7 mouse cellular contexts compared by ENCODE assay signal in the genomic region with DNA sequence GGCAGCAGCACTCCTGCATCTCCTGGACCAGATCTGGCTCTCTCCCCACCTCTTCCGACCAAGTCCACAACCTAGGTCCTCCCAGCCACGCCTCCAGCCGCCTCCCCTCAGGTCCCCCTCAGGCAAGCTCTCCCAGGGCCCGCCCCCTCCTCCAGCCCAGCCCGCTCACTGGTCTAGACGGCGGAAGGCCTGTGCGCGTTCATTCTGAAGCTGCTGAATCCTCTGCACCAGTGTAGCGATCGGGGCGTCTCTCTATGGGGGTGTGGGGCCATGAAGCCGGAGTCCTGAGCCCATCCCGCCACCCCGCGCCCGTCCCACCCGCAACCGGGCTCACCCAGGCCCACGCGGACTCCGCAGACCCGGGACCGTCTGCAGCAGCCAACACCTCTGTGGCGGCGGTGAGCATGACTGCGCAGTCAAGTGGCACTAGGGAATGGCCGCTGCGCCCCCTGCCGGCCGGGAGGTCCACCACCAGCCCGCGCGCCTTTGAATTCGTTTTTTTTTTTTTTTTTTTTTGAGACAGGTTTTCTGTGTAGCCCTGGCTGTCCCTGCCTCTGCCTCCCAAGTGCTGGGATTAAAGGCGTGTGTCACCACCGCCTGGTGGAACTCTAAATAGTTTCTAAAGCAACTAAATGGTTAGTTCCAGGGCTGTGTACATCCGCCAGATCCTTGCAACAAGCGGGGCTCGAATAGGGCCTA. TPM values are rescaled to one million over a fixed set of nuclear protein-coding genes. Genes with fewer than 3 reads are reported as not detected.
DNase-seq lines count a peak whose midpoint lies in the region; ATAC-seq lines count a peak whose summit lies in the region.

Gene Rex1bd, minus strand, starts transcription at position 425 of the 699 bp plus-strand sequence.

- peaks cover 42% of the 10 kb centered on the region for H3K36me3 ChIP-seq in embryonic facial prominence, embryonic 10.5 days (replicated peaks)
- H3K36me3 ChIP-seq in limb, embryonic 11.5 days (ENCODE audit: control insufficient read depth, insufficient read depth, low read length) = peaks cover 12% of the 10 kb centered on the region; the same call in 1 of the 2 replicates
- peaks cover 26% of the 10 kb centered on the region for H3K36me3 ChIP-seq in midbrain, embryonic 14.5 days (ENCODE audit: control insufficient read depth, insufficient read depth, low read length)

- ATAC-seq in granulocyte monocyte progenitor cell, adult 5-6 weeks (replicated peaks; ENCODE audit: poor library complexity, severe bottlenecking) = peak; percentile 67
- ATAC-seq in limb, embryonic 11.5 days (ENCODE audit: insufficient number of reproducible peaks, low FRiP score, low TSS enrichment, low read depth) = peak; percentile 87
- ATAC-seq in midbrain, embryonic 14.5 days (ENCODE audit: low FRiP score, low TSS enrichment) = peak; percentile 85

- WGBS in embryonic facial prominence, embryonic 10.5 days = 2% methylated on average over 40 of the region's 40 CpGs
- 2% methylated on average over 40 of the region's 40 CpGs for WGBS in limb, embryonic 11.5 days
- 3% methylated on average over 40 of the region's 40 CpGs for WGBS in midbrain, embryonic 14.5 days

- H3K9me3 ChIP-seq in embryonic facial prominence, embryonic 10.5 days = no peaks in the 10 kb centered on the region
- no peaks in the 10 kb centered on the region for H3K9me3 ChIP-seq in limb, embryonic 11.5 days (ENCODE audit: control insufficient read depth, low read length)
- H3K9me3 ChIP-seq in midbrain, embryonic 14.5 days (ENCODE audit: control insufficient read depth, low read length) = no peaks in the 10 kb centered on the region

- H3K4me1 ChIP-seq in embryonic facial prominence, embryonic 10.5 days = peaks cover 78% of the 10 kb centered on the region
- peaks cover 50% of the 10 kb centered on the region for H3K4me1 ChIP-seq in limb, embryonic 11.5 days (ENCODE audit: control insufficient read depth, insufficient read depth, low read length)
- H3K4me1 ChIP-seq in midbrain, embryonic 14.5 days (ENCODE audit: control insufficient read depth, insufficient read depth, low read length) = peaks cover 24% of the 10 kb centered on the region

- peaks cover 31% of the 10 kb centered on the region for H3K27me3 ChIP-seq in embryonic facial prominence, embryonic 10.5 days (replicated peaks; ENCODE audit: low read depth, poor library complexity, severe bottlenecking)
- 0 out of 2 replicates have a peak, but pooled peaks cover 2% of the 10 kb centered on the region for H3K27me3 ChIP-seq in limb, embryonic 11.5 days (ENCODE audit: control insufficient read depth, insufficient read depth, low read length)
- H3K27me3 ChIP-seq in midbrain, embryonic 14.5 days (ENCODE audit: control insufficient read depth, insufficient read depth, low read length) = peaks cover 28% of the 10 kb centered on the region

- peak within 1 kb of the TSS; percentile 70 for H3K4me3 ChIP-seq in embryonic facial prominence, embryonic 10.5 days
- H3K4me3 ChIP-seq in limb, embryonic 11.5 days (ENCODE audit: low read depth, low read length) = peak within 1 kb of the TSS; percentile 45
- peak within 1 kb of the TSS; percentile 68 for H3K4me3 ChIP-seq in midbrain, embryonic 14.5 days (replicated peaks; ENCODE audit: low read depth, low read length)

- peak within 1 kb of the TSS; percentile 84 for H3K4me2 ChIP-seq in limb, embryonic 11.5 days (ENCODE audit: low read depth, severe bottlenecking)
- H3K4me2 ChIP-seq in midbrain, embryonic 14.5 days (ENCODE audit: low read length) = peak within 1 kb of the TSS; percentile 86

- peak; percentile 95 for DNase-seq in adrenal gland, postnatal 10 days
- peak; percentile 97 for DNase-seq in embryonic facial prominence, embryonic 10.5 days (ENCODE audit: low spot score)
- DNase-seq in kidney, adult 18-20 months = peak; percentile 98
- peak; percentile 97 for DNase-seq in limb, embryonic 11.5 days (ENCODE audit: low spot score)
- peak; percentile 96 for DNase-seq in midbrain, embryonic 14.5 days
- peak; percentile 90 to 95 for DNase-seq in spleen, adult 18-20 months

- H3K9ac ChIP-seq in limb, embryonic 11.5 days (ENCODE audit: low read length) = peak within 1 kb of the TSS; percentile 64
- H3K9ac ChIP-seq in midbrain, embryonic 14.5 days (replicated peaks; ENCODE audit: low read length) = peak within 1 kb of the TSS; percentile 87

- peak within 1 kb of the TSS; percentile 96 for H3K27ac ChIP-seq in embryonic facial prominence, embryonic 10.5 days (replicated peaks)
- peak within 1 kb of the TSS; percentile 32 for H3K27ac ChIP-seq in limb, embryonic 11.5 days (replicated peaks; ENCODE audit: low read depth, low read length)
- peak within 1 kb of the TSS; percentile 90 for H3K27ac ChIP-seq in midbrain, embryonic 14.5 days (replicated peaks; ENCODE audit: low read depth, low read length)

RNA-seq across cellular contexts. Expression of gene Rex1bd, which starts in this region (rescaled TPM):
- total RNA-seq in adrenal gland, postnatal 10 days (2021) = 100 to 1,000 TPM; 121 to 130 TPM
- 118 and 138 TPM in 2 replicates for polyA plus RNA-seq in embryonic facial prominence, embryonic 10.5 days (2016; fragmentation: Nextera tagmentation; extraction: Ambion mirVana)
- 21.7 and 30.2 TPM in 2 replicates for total RNA-seq in granulocyte monocyte progenitor cell, adult 5-6 weeks (2014; fragmentation: Nextera tagmentation)
- 33.4 and 64.9 TPM in 2 replicates for total RNA-seq in granulocyte monocyte progenitor cell, adult 5-6 weeks (2017)
- 126 and 138 TPM in 2 replicates for polyA plus RNA-seq in limb, embryonic 11.5 days (2014; fragmentation: Nextera tagmentation; extraction: Ambion mirVana)
- 152 and 190 TPM in 2 replicates for polyA plus RNA-seq in midbrain, embryonic 14.5 days (2014; fragmentation: Nextera tagmentation; extraction: Ambion mirVana)

Comparison
In these comparisons a context has a peak if more than half of its experiments do, and no peak if none do; other contexts are left out.
1. Peak in every context shown above with its lines: DNase-seq, ATAC-seq, H3K4me3 ChIP-seq and H3K27ac ChIP-seq.
2. H3K27ac ChIP-seq: peak in every context shown above with its lines; median percentile 96 in embryonic facial prominence, embryonic 10.5 days; 90 in midbrain, embryonic 14.5 days; 32 in limb, embryonic 11.5 days.